In the genomic region with DNA sequence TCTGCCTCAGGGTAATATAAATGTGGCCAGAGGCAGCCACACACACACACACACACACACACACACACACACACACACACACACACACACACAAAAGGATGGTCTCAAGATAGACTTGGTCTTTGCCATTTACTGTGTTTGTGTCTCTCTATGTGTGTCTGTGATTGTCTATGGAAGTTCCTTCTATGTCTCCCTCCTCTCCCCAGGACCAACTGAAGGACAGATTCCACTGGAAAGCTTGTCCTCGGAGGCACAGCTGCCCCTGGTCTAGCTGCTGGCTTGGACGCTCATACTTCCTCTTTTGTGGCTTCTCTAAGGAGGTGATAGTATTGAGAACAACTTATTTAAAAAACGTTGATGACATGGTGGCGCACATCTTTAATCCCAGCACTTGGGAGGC, we compare ENCODE assay signal across 13 mouse cellular contexts. TPM values are rescaled to one million over a fixed set of nuclear protein-coding genes. Genes with fewer than 3 reads are reported as not detected.
DNase-seq lines count a peak whose midpoint lies in the region; ATAC-seq lines count a peak whose summit lies in the region.
"Had no signal": no experiment of that assay in that cellular context is flagged by ENCODE, and none has a peak within 500 bp of the region (broad histone marks: within the 10 kb centered on the region; RNA-seq: fewer than 3 reads in every experiment).

No protein-coding gene starts in this region.

- no peak overlapping the region for H3K4me3 ChIP-seq in neural tube, embryonic 15.5 days (replicated peaks)

- peak; percentile 4 to 12 for DNase-seq in heart, adult 18-20 months
- no peak for DNase-seq in heart, postnatal 10 days
- peak; percentile 10 to 16 for DNase-seq in spleen, adult 18-20 months
- no peak for DNase-seq in spleen, postnatal 14 days (ENCODE audit: low spot score in 2 of 2)
- DNase-seq in layer of hippocampus, postnatal 10 days (ENCODE audit: low spot score in 2 of 2): no peak
- no peak for DNase-seq in kidney, postnatal 10 days

- H3K36me3 ChIP-seq in neural tube, embryonic 15.5 days: no peaks in the 10 kb centered on the region
- H3K36me3 ChIP-seq: heart, embryonic 13.5 days had no signal

- intact Hi-C loops in heart, postnatal 10 days (cut with DNase I): no loop called here

- H3K4me2 ChIP-seq in neural tube, embryonic 15.5 days: peak overlapping the region; percentile 61

- no peaks in the 10 kb centered on the region for H3K4me1 ChIP-seq in neural tube, embryonic 15.5 days

- H3K9me3 ChIP-seq in neural tube, embryonic 15.5 days (replicated peaks): no peaks in the 10 kb centered on the region

- no peak overlapping the region for H3K9ac ChIP-seq in neural tube, embryonic 15.5 days (replicated peaks)
- H3K9ac ChIP-seq: heart, embryonic 13.5 days had no signal

- H3K27ac ChIP-seq in neural tube, embryonic 15.5 days (replicated peaks): no peak overlapping the region
- H3K27ac ChIP-seq: heart, embryonic 13.5 days had no signal

- WGBS in neural tube, embryonic 15.5 days: 69% methylated on average over 4 of the region's 4 CpGs

- peaks cover 6% of the 10 kb centered on the region; the same call in 1 of the 2 replicates for H3K27me3 ChIP-seq in neural tube, embryonic 15.5 days (replicated peaks)

- peak; percentile 65 to 66 for ATAC-seq in hematopoietic stem cell, adult 5-6 weeks (replicated peaks in 1 of 2; ENCODE audit: insufficient read depth in 1 of 2, low FRiP score in 2 of 2, low TSS enrichment in 1 of 2, low read depth in 1 of 2, poor library complexity in 2 of 2, severe bottlenecking in 2 of 2)
- ATAC-seq in neural tube, embryonic 15.5 days (ENCODE audit: low FRiP score): no peak

RNA-seq across cellular contexts. Expression of gene Xkrx, which starts 1.6 kb away (rescaled TPM):
- total RNA-seq in heart, adult 18-20 months (2021): 1 to 10 TPM in 1 of 2 experiments, under 1 TPM in 1; 0.87 to 2.3 TPM
- 1 to 10 TPM in 1 of 2 experiments, under 1 TPM in 1; 0.77 to 1.4 TPM for total RNA-seq in heart, postnatal 10 days (2021)
- not detected in 2 replicates for total RNA-seq in hematopoietic stem cell, adult 5-6 weeks (2017)
- 1.1 and 1.2 TPM in 2 replicates for polyA plus RNA-seq in neural tube, embryonic 15.5 days (2015; fragmentation: Nextera tagmentation; extraction: Ambion mirVana)
- total RNA-seq in layer of hippocampus, postnatal 10 days (2021): under 1 TPM; 0.65 to 0.75 TPM

RNA-seq across cellular contexts. Expression of gene Arl13a, which starts 23.8 kb away (rescaled TPM):
- not detected for total RNA-seq in heart, adult 18-20 months (2021)
- total RNA-seq in heart, postnatal 10 days (2021): not detected
- total RNA-seq in hematopoietic stem cell, adult 5-6 weeks (2017): not detected in 2 replicates
- polyA plus RNA-seq in neural tube, embryonic 15.5 days (2015; fragmentation: Nextera tagmentation; extraction: Ambion mirVana): not detected in 2 replicates
- total RNA-seq in layer of hippocampus, postnatal 10 days (2021): not detected
- total RNA-seq: left cerebral cortex, postnatal 36 days had no signal
- polyA plus RNA-seq: heart, embryonic 13.5 days; intestine, embryonic 14.5 days; large intestine, adult 2 months had no signal

RNA-seq across cellular contexts. Expression of gene Nox1, which starts 58.3 kb away (rescaled TPM):
- under 1 TPM in 1 of 2 experiments, not detected in 1; 0.57 TPM for total RNA-seq in heart, adult 18-20 months (2021)
- total RNA-seq in heart, postnatal 10 days (2021): not detected
- 0.13 and 0.60 TPM in 2 replicates for total RNA-seq in hematopoietic stem cell, adult 5-6 weeks (2017)
- polyA plus RNA-seq in neural tube, embryonic 15.5 days (2015; fragmentation: Nextera tagmentation; extraction: Ambion mirVana): 0.26 and 0.32 TPM in 2 replicates
- total RNA-seq in layer of hippocampus, postnatal 10 days (2021): not detected
- total RNA-seq: left cerebral cortex, postnatal 36 days had no signal
- polyA plus RNA-seq: testis, adult 2 months had no signal

Comparison
In these comparisons a context has a peak if more than half of its experiments do, and no peak if none do; other contexts are left out.
1. DNase-seq: peak in heart, adult 18-20 months (2 of 2) and spleen, adult 18-20 months (2 of 2); none in heart, postnatal 10 days (0 of 2), spleen, postnatal 14 days (0 of 2), layer of hippocampus, postnatal 10 days (0 of 2) and kidney, postnatal 10 days (single experiment).